Mouse (Mus musculus) gastrocnemius, postnatal 14 days (tissue): ENCODE measurements at regions not wholly inside any gene's neighbourhood (a gene's known extent, or its start where the extent isn't known, plus 50 kb on each side); places are given as distances from the start of the nearest gene placed in this dataset.

ENCODE experiments used
- DNase-seq: peaks from one replicate; pipeline ENCODE4 v3.0.0; 2021; ENCODE audit warnings: mixed read lengths
- intact Hi-C: fragments of 180-260 bp; cut with DNase I; formaldehyde crosslinking; loops from one replicate; pipeline ENCODE4 v1.15.1; 2025; ENCODE audit warnings: low total_unique reads

- DNase-seq: no peak
- intact Hi-C loops: no loop called here
These were observed 493.0 kb upstream of the Hs6st1 start for GRCm38 (mm10) chr1:35575203-35575602.

GRCm38 (mm10) chr1:35579392-35579791 is 488.8 kb upstream of the Hs6st1 start:
- no peak for DNase-seq

GRCm38 (mm10) chr1:35579992-35580391 is 488.2 kb upstream of the Hs6st1 start:
- intact Hi-C loops: no loop called here
- DNase-seq: no peak

More at GRCm38 (mm10) chr1:35579392-35579791, 488.8 kb upstream of the Hs6st1 start:
- intact Hi-C loops: no loop called here

GRCm38 (mm10) chr1:35580474-35580873 is 487.7 kb upstream of the Hs6st1 start:
- no peak for DNase-seq
- intact Hi-C loops: no loop called here

GRCm38 (mm10) chr1:35587900-35588299 is 480.3 kb upstream of the Hs6st1 start:
- no peak for DNase-seq
- intact Hi-C loops: no loop called here

GRCm38 (mm10) chr1:35588939-35589338 is 479.3 kb upstream of the Hs6st1 start:
- no peak for DNase-seq
- intact Hi-C loops: no loop called here

- no peak for DNase-seq
- intact Hi-C loops: no loop called here
These were observed 467.4 kb upstream of the Hs6st1 start for GRCm38 (mm10) chr1:35600847-35601246.

GRCm38 (mm10) chr1:35615131-35615530 is 453.1 kb upstream of the Hs6st1 start:
- DNase-seq: no peak
- intact Hi-C loops: no loop called here

GRCm38 (mm10) chr1:35619476-35619875 is 448.7 kb upstream of the Hs6st1 start:
- no peak for DNase-seq
- intact Hi-C loops: no loop called here

- intact Hi-C loops: no loop called here
- no peak for DNase-seq
These were observed 425.6 kb upstream of the Hs6st1 start for GRCm38 (mm10) chr1:35642595-35642994.

- intact Hi-C loops: no loop called here
- DNase-seq: no peak
These were observed 414.9 kb upstream of the Hs6st1 start for GRCm38 (mm10) chr1:35653119-35653956.

GRCm38 (mm10) chr1:35663006-35663405 is 405.2 kb upstream of the Hs6st1 start:
- intact Hi-C loops: no loop called here

GRCm38 (mm10) chr1:35673524-35673923 is 394.7 kb upstream of the Hs6st1 start:
- intact Hi-C loops: no loop called here

More at GRCm38 (mm10) chr1:35663006-35663405, 405.2 kb upstream of the Hs6st1 start:
- DNase-seq: no peak

GRCm38 (mm10) chr1:35673992-35674391 is 394.2 kb upstream of the Hs6st1 start:
- intact Hi-C loops: no loop called here
- no peak for DNase-seq

More at GRCm38 (mm10) chr1:35673524-35673923, 394.7 kb upstream of the Hs6st1 start:
- DNase-seq: no peak

GRCm38 (mm10) chr1:35682511-35682949 is 385.7 kb upstream of the Hs6st1 start:
- DNase-seq: no peak
- intact Hi-C loops: no loop called here

- DNase-seq: no peak
- intact Hi-C loops: no loop called here
These were observed 382.5 kb upstream of the Hs6st1 start for GRCm38 (mm10) chr1:35685651-35686050.

- DNase-seq: no peak
- intact Hi-C loops: no loop called here
These were observed 373.9 kb upstream of the Hs6st1 start for GRCm38 (mm10) chr1:35694349-35694748.

GRCm38 (mm10) chr1:35694775-35695591 is 373.2 kb upstream of the Hs6st1 start:
- no peak for DNase-seq
- intact Hi-C loops: no loop called here

- intact Hi-C loops: no loop called here
- no peak for DNase-seq
These were observed 371.0 kb upstream of the Hs6st1 start for GRCm38 (mm10) chr1:35697218-35697617.

GRCm38 (mm10) chr1:35697834-35698500 is 370.2 kb upstream of the Hs6st1 start:
- intact Hi-C loops: no loop called here
- no peak for DNase-seq
